Mouse (Mus musculus) embryonic stem cell, embryonic (primary cell): Measurements from ENCODE around the gene Ssr2.

ENCODE experiments used
- CTCF ChIA-PET, 4 experiments: fragments of 300-600 bp in 2 of 4; fragments of 350-600 bp in 2 of 4; sonication (Branson Sonifier 250); formaldehyde crosslinking; loops; one replicate each; lab custom pipeline; 2022; ENCODE audit warnings: inconsistent platforms in 2 of 4; lab: Charles Lee
- POLR2A ChIA-PET, 4 experiments: fragments of 300-600 bp in 2 of 4; fragments of 350-600 bp in 2 of 4; sonication (Branson Sonifier 250); formaldehyde crosslinking; loops; one replicate each; lab custom pipeline; 2022; ENCODE audit warnings: antibody characterized with exemption in 4 of 4, inconsistent platforms in 1 of 4; lab: Charles Lee

Gene Ssr2

DNA sequence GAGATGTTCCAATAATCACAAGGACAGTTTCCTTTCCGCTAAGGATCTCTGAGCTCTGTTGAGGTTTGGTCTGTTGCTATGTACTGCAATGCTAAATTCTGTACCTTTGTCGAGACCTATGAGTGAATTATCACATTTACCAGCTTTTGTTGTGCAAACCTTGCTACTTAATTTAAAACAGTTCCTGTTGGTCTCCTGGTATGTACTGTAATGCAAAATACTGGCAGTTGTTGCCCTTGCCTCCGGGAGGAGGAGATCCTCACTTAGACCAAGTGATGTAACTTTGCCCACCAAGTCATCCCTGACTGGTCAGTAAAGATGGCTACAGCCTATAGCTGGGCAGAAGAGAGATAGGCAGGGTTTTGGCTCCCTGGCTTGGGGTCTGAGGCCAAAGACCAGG, at the start of gene Ssr2:
TSS of gene Ssr2 (plus strand) at position 337 of the 400 bp plus-strand sequence.
- POLR2A ChIA-PET = interaction anchor here (0.6 to 69.6 kb wide), 86 partner anchors 5 to 512 kb away, joined by 3 to 2954 read pairs (median 5); partner anchors contain the start of genes Ubqln4 (in 4 of the 4), Lamtor2 (in 3 of the 4), Lmna (in 3 of the 4) and Rab25 (in 3 of the 4)
- CTCF ChIA-PET = interaction anchor here (0.6 to 1.6 kb wide), 9 partner anchors 13 to 693 kb away, joined by 3 to 5 read pairs (median 3); no protein-coding TSS in a partner anchor

DNA sequence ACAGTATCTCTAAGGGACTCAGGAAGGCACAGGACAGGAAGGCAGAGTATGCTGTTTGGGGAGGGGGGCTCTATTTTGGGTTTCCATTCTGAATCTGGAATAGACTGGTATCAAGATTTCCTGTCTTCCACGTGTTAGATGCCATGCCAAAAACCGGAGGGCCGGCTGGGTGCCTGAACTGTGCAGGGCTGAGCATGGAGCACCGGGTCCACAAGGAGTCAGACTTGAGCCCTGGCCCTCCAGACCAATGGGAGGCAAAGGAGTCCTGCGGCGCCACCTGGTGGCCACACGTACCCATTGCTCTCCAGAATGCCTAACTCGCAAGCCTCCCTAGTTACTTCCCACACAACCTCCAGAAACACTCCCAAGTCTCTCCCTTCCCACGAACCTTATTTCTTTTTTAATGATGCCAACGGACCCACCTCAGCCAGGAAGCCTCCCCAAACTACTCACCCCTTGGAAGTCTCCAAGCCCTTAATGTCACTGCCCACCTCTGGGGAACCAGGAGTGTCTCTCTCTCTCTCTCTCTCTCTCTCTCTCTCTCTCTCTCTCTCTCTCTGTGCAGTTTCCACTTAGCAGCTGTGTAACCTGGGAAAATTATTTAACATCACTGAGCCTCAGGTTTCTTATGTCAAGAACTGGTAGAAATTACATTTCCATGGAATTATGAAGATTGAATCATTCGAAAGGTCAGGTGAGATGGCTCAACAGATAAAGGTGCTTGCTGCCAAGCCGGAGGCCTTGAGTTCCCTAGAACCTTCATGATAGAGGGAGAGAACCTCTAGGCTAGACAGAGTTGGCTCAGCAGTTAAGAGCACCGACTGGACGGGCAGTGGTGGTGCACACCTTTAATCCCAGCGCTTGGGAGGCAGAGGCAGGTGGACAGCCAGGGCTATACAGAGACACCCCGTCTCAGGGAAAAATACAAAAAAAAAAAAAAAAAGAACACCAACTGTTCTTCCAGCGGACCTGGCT, 49.2 kb upstream of the Ssr2 start:
- ChIA-PET POLR2A (interaction anchor here in 3 of 4 experiments (0.6 to 69.6 kb wide), 11 partner anchors 11 to 237 kb away, joined by 3 to 2954 read pairs (median 3); partner anchors contain the start of genes Lamtor2 (in 1 of the 3), Lmna (in 1 of the 3), Rab25 (in 1 of the 3) and Ssr2 (in 1 of the 3)), CTCF (interaction anchor here (0.6 to 15.7 kb wide), 23 partner anchors 10 to 119 kb away, joined by 3 to 199 read pairs (median 4); partner anchors contain the start of genes Arhgef2 (in 1 of the 4) and Lmna (in 1 of the 4))

- ChIA-PET CTCF (interaction anchor here (0.5 to 2.0 kb wide), 13 partner anchors 18 to 173 kb away, joined by 3 to 11 read pairs (median 4); partner anchors contain the start of gene Arhgef2 (in 1 of the 4)), POLR2A (interaction anchor here in 3 of 4 experiments (0.6 to 69.6 kb wide), 11 partner anchors 11 to 238 kb away, joined by 3 to 2954 read pairs (median 4); partner anchors contain the start of genes Lamtor2 (in 1 of the 3), Lmna (in 1 of the 3), Rab25 (in 1 of the 3) and Ssr2 (in 1 of the 3))
These were observed 48.1 kb upstream of the Ssr2 start for GRCm38 (mm10) chr3:88527565-88527964.

DNA sequence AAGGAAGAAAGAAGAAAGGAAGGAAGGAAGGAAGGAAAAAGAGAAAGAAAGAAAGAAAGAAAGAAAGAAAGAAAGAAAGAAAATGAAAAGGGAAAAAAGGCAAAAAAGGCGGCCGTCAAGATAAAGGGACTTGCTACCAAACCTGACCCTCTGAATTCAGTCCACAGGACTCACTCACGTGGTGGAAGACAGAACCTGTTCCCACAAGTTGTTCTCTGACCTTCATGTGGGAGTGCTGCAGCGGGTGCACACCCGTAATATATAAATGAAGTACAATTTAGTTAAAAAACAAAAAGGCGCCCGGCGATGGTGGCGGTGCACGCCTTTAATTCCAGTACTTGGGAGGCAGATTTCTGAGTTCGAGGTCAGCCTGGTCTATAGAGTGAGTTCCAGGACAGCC, 47.0 kb upstream of the Ssr2 start:
- ChIA-PET POLR2A (interaction anchor here in 3 of 4 experiments (0.6 to 69.6 kb wide), 11 partner anchors 12 to 50 kb away, joined by 3 to 2954 read pairs (median 7); partner anchors contain the start of genes Ssr2 (in 2 of the 3), Lamtor2 (in 1 of the 3), Rab25 (in 1 of the 3) and Ubqln4 (in 1 of the 3)), CTCF (interaction anchor here in 1 of 4 experiments (0.6 to 2.0 kb wide), 3 partner anchors 40 to 387 kb away, joined by 3 to 11 read pairs (median 4); no protein-coding TSS in a partner anchor)

DNA sequence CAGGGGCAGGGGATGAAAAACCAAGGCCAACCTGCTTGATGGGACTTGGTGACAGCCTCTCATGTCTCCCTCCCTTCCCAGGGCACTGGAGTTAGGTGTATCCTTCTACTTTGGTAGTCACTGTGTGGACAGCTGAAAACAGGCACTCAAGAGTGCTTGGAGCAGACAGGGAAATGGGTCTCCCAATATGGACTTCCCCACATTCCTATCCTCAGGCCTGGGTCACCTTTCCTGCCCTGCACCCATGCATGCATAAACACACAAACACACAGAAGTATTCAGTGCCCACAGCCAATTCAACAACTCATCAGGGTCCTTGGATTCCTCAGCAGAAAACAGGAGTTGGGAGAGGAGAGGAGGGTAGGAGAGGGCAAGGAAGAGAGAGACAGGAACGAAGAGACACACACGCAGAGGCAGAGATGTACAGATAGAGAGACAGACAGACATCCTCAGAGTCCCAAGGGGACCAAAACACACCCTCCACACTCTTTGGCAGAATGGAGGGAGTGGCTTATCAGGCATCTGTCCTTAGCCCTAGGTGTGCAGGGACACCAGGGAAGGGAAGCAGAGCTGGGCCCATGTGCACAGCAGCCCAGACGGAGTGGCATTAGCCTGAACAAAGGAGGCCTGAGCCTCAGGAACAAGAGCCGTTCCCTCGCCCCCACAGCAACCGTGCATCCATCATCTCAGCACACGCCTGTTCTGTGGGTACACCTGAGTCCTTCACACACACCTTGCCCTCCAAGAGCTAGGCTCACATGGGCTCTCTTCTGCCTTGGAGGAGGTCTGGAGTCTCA, 46.3 kb upstream of the Ssr2 start:
- ChIA-PET POLR2A (interaction anchor here in 3 of 4 experiments (0.7 to 69.6 kb wide), 45 partner anchors 11 to 194 kb away, joined by 3 to 2954 read pairs (median 7); partner anchors contain the start of genes Lamtor2 (in 3 of the 3), Pmf1 (in 3 of the 3), Smg5 (in 3 of the 3) and Tmem79 (in 3 of the 3)), CTCF (interaction anchor here (0.5 to 3.8 kb wide), 15 partner anchors 8 to 607 kb away, joined by 3 to 18 read pairs (median 5); partner anchors contain the start of gene Lmna (in 1 of the 4))

- POLR2A ChIA-PET = interaction anchor here (0.5 to 69.6 kb wide), 81 partner anchors 8 to 572 kb away, joined by 3 to 2954 read pairs (median 4); partner anchors contain the start of genes Lamtor2 (in 4 of the 4), Pmf1 (in 3 of the 4), Rab25 (in 3 of the 4) and Smg5 (in 3 of the 4)
- CTCF ChIA-PET = interaction anchor here (0.5 to 3.8 kb wide), 30 partner anchors 8 to 606 kb away, joined by 3 to 18 read pairs (median 4); partner anchors contain the start of genes Lmna (in 2 of the 4) and Pmf1 (in 1 of the 4)
These were observed 45.4 kb upstream of the Ssr2 start for GRCm38 (mm10) chr3:88530082-88530864.

DNA sequence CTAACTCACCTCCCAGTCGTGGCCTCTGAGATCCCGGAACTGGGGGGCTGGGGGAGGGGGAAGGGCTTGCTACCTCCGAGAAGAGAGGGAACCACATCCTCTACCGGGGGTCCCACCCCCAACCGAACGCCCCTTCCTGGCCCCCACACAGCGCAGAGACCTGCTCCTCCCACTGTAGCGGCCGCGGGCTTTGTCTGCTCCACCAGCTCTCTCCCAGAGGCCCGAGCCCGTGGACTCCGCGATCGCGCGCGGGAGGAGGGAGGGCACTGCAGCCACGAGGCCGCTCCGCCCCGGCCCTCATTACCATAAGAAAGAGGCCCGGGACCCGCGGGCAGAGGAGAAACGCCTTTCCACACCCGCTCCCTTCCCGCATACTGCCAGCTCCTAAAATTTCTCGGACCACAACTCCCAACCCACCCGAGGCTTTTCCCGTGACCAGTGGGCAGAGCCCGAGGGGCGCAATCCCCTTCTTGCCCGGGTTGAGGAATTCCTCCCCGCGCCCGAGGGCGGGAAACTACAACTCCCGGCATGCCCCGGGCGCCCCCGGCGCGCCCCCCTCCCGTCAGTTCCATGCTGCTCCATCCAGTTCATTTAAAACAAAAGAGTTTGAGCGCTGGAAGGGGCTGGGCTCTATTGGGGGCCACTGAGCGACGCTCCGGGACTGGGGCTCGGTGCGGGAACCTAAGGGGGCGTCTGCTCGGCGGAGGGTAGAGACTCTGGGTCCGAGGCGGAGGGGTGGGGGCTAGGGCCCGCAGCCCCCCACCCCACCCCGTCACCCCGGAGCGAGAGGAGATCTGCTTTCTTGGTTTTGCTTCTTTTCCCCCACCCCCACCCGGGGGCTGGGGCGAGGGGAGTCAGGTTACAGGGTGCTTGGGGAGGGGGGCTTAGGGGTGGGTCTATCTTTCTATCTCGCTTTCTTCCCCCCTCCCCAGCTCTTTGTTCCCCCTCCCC, 44.1 kb upstream of the Ssr2 start:
- POLR2A ChIA-PET = interaction anchor here (0.6 to 69.6 kb wide), 56 partner anchors 8 to 294 kb away, joined by 3 to 2954 read pairs (median 6); partner anchors contain the start of genes Ubqln4 (in 4 of the 4), Lamtor2 (in 3 of the 4), Pmf1 (in 3 of the 4) and Rab25 (in 3 of the 4)
- CTCF ChIA-PET = interaction anchor here (0.5 to 3.8 kb wide), 18 partner anchors 10 to 846 kb away, joined by 3 to 18 read pairs (median 4); partner anchors contain the start of gene Lmna (in 1 of the 4)

GRCm38 (mm10) chr3:88532299-88532674, 43.4 kb upstream of the Ssr2 start, which contains the start of gene Mex3a:
Gene Mex3a, plus strand, starts transcription at chr3:88532395.
- ChIA-PET CTCF (interaction anchor here in 3 of 4 experiments (0.6 to 3.8 kb wide), 10 partner anchors 8 to 559 kb away, joined by 3 to 18 read pairs (median 4); partner anchors contain the start of gene Lmna (in 1 of the 3)), POLR2A (interaction anchor here (0.8 to 69.6 kb wide), 34 partner anchors 8 to 197 kb away, joined by 3 to 2954 read pairs (median 7); partner anchors contain the start of genes Ubqln4 (in 4 of the 4), Lamtor2 (in 3 of the 4), Pmf1 (in 2 of the 4) and Rab25 (in 2 of the 4))

DNA sequence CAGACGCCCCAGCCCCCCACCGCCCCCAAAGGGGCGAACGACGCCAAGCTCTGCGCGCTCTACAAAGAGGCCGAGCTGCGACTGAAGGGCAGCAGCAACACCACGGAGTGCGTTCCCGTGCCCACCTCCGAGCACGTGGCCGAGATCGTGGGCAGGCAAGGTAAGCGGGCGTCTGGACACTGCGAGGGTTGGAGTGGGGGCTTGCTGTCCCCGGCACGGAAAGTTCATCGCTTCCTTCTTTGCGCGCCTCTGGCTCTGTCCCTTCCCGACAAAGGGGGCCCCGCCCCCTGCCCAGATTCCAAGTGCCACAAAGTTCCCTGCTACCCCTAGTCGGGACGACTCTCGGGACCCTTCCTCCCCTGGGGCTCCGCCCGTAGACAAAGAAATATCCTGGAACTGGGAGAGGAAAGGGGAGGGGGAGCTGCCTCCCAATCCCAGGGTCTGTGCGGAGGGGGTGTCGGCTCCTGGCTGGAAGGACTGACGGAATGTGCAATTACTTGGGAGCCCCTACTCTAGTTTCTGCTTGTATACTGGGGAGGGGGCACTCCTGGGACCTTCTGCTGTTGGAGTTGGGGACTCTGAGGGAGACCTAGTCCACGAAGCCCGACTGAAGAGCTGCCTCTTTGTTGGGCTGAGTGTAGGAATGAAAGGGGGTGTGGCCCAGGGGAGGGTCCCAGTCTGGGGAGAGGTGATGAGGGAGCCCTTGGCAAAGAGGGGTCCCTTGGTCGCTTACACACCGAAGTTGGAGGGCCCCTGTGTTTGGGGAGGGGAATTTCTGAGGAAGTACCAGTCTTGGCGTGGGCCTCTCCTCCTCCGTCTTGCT, 42.8 kb upstream of the Ssr2 start:
- POLR2A ChIA-PET = interaction anchor here (0.5 to 69.6 kb wide), 42 partner anchors 11 to 239 kb away, joined by 3 to 2954 read pairs (median 4); partner anchors contain the start of genes Ubqln4 (in 4 of the 4), Lamtor2 (in 3 of the 4), Rab25 (in 3 of the 4) and Ssr2 (in 3 of the 4)
- CTCF ChIA-PET = interaction anchor here in 3 of 4 experiments (0.7 to 3.8 kb wide), 12 partner anchors 9 to 87 kb away, joined by 3 to 18 read pairs (median 3); partner anchors contain the start of gene Lmna (in 1 of the 3)

DNA sequence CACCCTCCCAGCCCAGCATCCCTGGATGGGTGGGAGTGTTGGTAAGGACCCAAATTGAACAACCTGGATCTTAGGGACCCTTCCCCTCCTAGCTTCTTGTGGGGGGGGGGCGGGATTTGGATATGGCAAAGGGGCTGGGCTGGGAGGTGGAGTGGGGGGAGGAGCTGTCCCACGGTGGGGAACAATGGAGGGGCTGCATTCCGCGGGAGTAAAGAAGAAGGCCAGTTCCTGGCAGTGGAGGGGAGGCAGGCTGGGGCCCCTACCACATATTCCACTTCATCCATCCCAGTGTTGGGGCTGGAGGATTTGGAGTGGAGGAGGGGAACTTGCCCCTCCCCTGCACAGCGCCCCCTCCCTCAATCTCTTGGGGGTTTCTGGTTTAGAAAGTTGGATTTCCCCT, 42.0 kb upstream of the Ssr2 start:
- POLR2A ChIA-PET = interaction anchor here (0.5 to 69.6 kb wide), 32 partner anchors 10 to 239 kb away, joined by 3 to 2954 read pairs (median 5); partner anchors contain the start of genes Lamtor2 (in 3 of the 4), Ssr2 (in 3 of the 4), Ubqln4 (in 3 of the 4) and Rab25 (in 2 of the 4)

GRCm38 (mm10) chr3:88535005-88535404, 40.7 kb upstream of the Ssr2 start:
- POLR2A ChIA-PET = interaction anchor here in 2 of 4 experiments (1.0 to 69.6 kb wide), 9 partner anchors 10 to 125 kb away, joined by 3 to 2954 read pairs (median 7); partner anchors contain the start of genes Rab25 (in 2 of the 2), Lamtor2 (in 1 of the 2), Pmf1 (in 1 of the 2) and Ssr2 (in 1 of the 2)
- CTCF ChIA-PET = interaction anchor here in 1 of 4 experiments (1.0 kb wide), 1 partner anchor 73 kb away, joined by 3 read pairs; no protein-coding TSS in a partner anchor

More for the DNA sequence above, 42.0 kb upstream of the Ssr2 start:
- CTCF ChIA-PET = interaction anchor here in 3 of 4 experiments (0.6 to 1.8 kb wide), 8 partner anchors 11 to 87 kb away, joined by 3 to 9 read pairs (median 4); partner anchors contain the start of gene Lmna (in 1 of the 3)

- CTCF ChIA-PET = interaction anchor here in 1 of 4 experiments (0.6 to 1.0 kb wide), 2 partner anchors 72 to 299 kb away, joined by 3 read pairs; no protein-coding TSS in a partner anchor
- POLR2A ChIA-PET = interaction anchor here in 3 of 4 experiments (0.6 to 69.6 kb wide), 10 partner anchors 9 to 125 kb away, joined by 3 to 2954 read pairs (median 4); partner anchors contain the start of genes Rab25 (in 2 of the 3), Lamtor2 (in 1 of the 3), Pmf1 (in 1 of the 3) and Ssr2 (in 1 of the 3)
These were observed 40.1 kb upstream of the Ssr2 start for GRCm38 (mm10) chr3:88535527-88535926.
